Mouse (Mus musculus) erythroblast, embryonic 14.5 days (primary cell): ENCODE results near the gene Nmnat2.

Source experiments
- GATA1 ChIP-seq: IDR thresholded peaks from 2 replicates; pipeline ENCODE4 v1.6.1; 2012; ENCODE audit warnings: low read length, inconsistent platforms, mixed read lengths
- TAL1 ChIP-seq: IDR thresholded peaks from 3 replicates; pipeline ENCODE4 v1.6.1; 2012; ENCODE audit warnings: low read length, inconsistent platforms, mixed read lengths

DNA sequence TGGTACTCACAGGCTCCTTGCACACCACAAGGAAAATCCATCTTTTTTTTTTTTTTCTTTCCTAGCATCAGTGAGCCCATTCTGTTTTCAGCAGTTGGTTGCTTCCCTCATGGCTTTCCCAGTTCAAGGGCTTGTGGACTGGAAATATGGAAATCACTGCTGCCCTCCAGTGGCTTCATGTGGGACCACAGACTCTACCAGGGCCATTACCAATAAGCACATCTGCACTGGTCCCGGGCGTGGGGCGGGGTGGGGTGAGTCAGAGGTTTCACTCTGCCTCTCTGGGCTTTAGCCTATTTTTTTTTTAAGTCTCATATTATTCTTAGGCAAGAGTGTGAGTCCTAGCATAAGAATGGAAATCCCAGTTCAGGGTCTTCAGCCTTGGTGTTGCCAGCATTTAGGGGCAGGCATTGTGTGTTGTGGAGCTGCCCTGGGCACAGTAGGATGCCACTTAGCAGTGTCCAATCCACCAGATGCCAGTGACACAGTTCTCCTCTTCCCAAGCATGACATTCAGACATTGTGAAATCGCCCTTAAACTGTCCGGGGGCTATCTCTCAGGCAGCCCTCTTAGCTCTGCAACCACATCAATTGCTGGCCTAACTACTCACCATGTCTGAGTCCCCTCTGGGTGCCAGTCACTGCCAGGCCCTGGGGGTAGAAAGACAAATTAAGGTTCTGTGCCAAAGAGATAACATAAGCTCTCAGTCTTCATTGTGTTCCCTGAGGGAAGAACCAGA, 137.6 kb downstream of the Nmnat2 start:
- no peak for TF ChIP-seq GATA1
- TF ChIP-seq TAL1, result no peak
